Comparison of ENCODE assay signal across 8 mouse cellular contexts in genomic region chr8:126824575-126825208, GRCm38 (mm10).
DNase-seq lines count a peak whose midpoint lies in the region; ATAC-seq lines count a peak whose summit lies in the region.

No protein-coding gene starts in this region.

- peak overlapping the region; percentile 84 for H3K27ac ChIP-seq in heart, embryonic 10.5 days
- peak overlapping the region; percentile 89 for H3K27ac ChIP-seq in kidney, embryonic 14.5 days (ENCODE audit: low read depth, low read length)
- peak overlapping the region; percentile 99 for H3K27ac ChIP-seq in macrophage
- peak overlapping the region; percentile 99 for H3K27ac ChIP-seq in stomach, embryonic 16.5 days (ENCODE audit: low read length)

- ATAC-seq in kidney, embryonic 14.5 days (ENCODE audit: low FRiP score, low TSS enrichment) = peak; percentile 56
- peak; percentile 49; the same call in 1 of the 2 replicates for ATAC-seq in stomach, embryonic 16.5 days (ENCODE audit: insufficient read depth, low FRiP score)

- H3K27me3 ChIP-seq in heart, embryonic 10.5 days (ENCODE audit: insufficient read depth, poor library complexity, severe bottlenecking) = no peaks in the 10 kb centered on the region
- H3K27me3 ChIP-seq in kidney, embryonic 14.5 days (ENCODE audit: control insufficient read depth, insufficient read depth, low read length) = no peaks in the 10 kb centered on the region
- H3K27me3 ChIP-seq in stomach, embryonic 16.5 days (ENCODE audit: control insufficient read depth, insufficient read depth, low read length) = no peaks in the 10 kb centered on the region

- no peaks in the 10 kb centered on the region for H3K79me2 ChIP-seq in macrophage (ENCODE audit: inconsistent target)

- H3K4me2 ChIP-seq in kidney, embryonic 14.5 days (replicated peaks; ENCODE audit: low read depth, low read length) = no peak overlapping the region
- no peak overlapping the region for H3K4me2 ChIP-seq in stomach, embryonic 16.5 days (ENCODE audit: low read depth, low read length)

- no peak overlapping the region for H3K4me3 ChIP-seq in heart, embryonic 10.5 days
- H3K4me3 ChIP-seq in kidney, embryonic 14.5 days (ENCODE audit: low read length) = no peak overlapping the region
- H3K4me3 ChIP-seq in macrophage (ENCODE audit: inconsistent target) = no peak overlapping the region
- H3K4me3 ChIP-seq in stomach, embryonic 16.5 days (replicated peaks; ENCODE audit: low read length) = no peak overlapping the region

- WGBS in heart, embryonic 10.5 days = 52% methylated on average over 10 of the region's 10 CpGs
- 28% methylated on average over 10 of the region's 10 CpGs for WGBS in kidney, embryonic 14.5 days
- WGBS in macrophage (ENCODE audit: missing documents) = 44% methylated on average over 10 of the region's 10 CpGs
- WGBS in stomach, embryonic 16.5 days = 35% methylated on average over 9 of the region's 10 CpGs

- DNase-seq in adrenal gland, postnatal 10 days = peak; percentile 68
- DNase-seq in adrenal gland, adult 2 months = no peak
- peak; percentile 61 for DNase-seq in embryo, embryonic 10 days (ENCODE audit: low spot score)
- DNase-seq in heart, embryonic 10.5 days (ENCODE audit: low spot score) = no peak
- no peak for DNase-seq in cerebellum, adult 8-10 months

- no peaks in the 10 kb centered on the region for H3K9me3 ChIP-seq in heart, embryonic 10.5 days
- no peaks in the 10 kb centered on the region for H3K9me3 ChIP-seq in kidney, embryonic 14.5 days (ENCODE audit: control insufficient read depth, low read length)
- H3K9me3 ChIP-seq in stomach, embryonic 16.5 days (replicated peaks; ENCODE audit: control insufficient read depth, low read length) = no peaks in the 10 kb centered on the region

- H3K9ac ChIP-seq in kidney, embryonic 14.5 days (ENCODE audit: low read depth, low read length) = no peak overlapping the region
- 0 out of 2 replicates have a peak overlapping the region, but pooled peaks have one; percentile 4 for H3K9ac ChIP-seq in stomach, embryonic 16.5 days (ENCODE audit: low read length)

- peaks cover 49% of the 10 kb centered on the region for H3K4me1 ChIP-seq in heart, embryonic 10.5 days
- peaks cover 56% of the 10 kb centered on the region for H3K4me1 ChIP-seq in kidney, embryonic 14.5 days (ENCODE audit: control insufficient read depth, insufficient read depth, low read length)
- peaks cover 45% of the 10 kb centered on the region for H3K4me1 ChIP-seq in stomach, embryonic 16.5 days (ENCODE audit: control insufficient read depth, insufficient read depth, low read length)

- no peaks in the 10 kb centered on the region for H3K36me3 ChIP-seq in heart, embryonic 10.5 days
- no peaks in the 10 kb centered on the region for H3K36me3 ChIP-seq in kidney, embryonic 14.5 days (ENCODE audit: control insufficient read depth, insufficient read depth, low read length)
- H3K36me3 ChIP-seq in macrophage (ENCODE audit: inconsistent target) = no peaks in the 10 kb centered on the region
- H3K36me3 ChIP-seq in stomach, embryonic 16.5 days (ENCODE audit: control insufficient read depth, insufficient read depth, low read length) = no peaks in the 10 kb centered on the region

Comparison
In these comparisons a context has a peak if more than half of its experiments do, and no peak if none do; other contexts are left out.
1. DNase-seq: peak in adrenal gland, postnatal 10 days (single experiment) and embryo, embryonic 10 days (single experiment); none in adrenal gland, adult 2 months (single experiment), heart, embryonic 10.5 days (single experiment) and cerebellum, adult 8-10 months (single experiment).
2. Peak in every context shown above with its lines, with median percentiles within 50 percentile points of each other: H3K27ac ChIP-seq.